Mouse (Mus musculus): Measurements from ENCODE around the gene Vegfa.

GRCm38 (mm10) chr17:46080388-46080787 lies 48.2 kb upstream of the Vegfa start:
- TF ChIP-seq POLR2A (IDR thresholded peaks at IDR 0.05; ENCODE audit: low read depth, low read length) (no peak), CTCF (IDR thresholded peaks at IDR 0.05; ENCODE audit: extremely low read depth, insufficient read depth, insufficient read length, insufficient replicate concordance) (no peak)

Data from spleen, adult 2 months (tissue).